Mouse (Mus musculus) A20 (cell line): ENCODE measurements around the gene Necap1.
A peak's percentile ranks its signal among the peaks of the same experiment; 100 is the strongest.

Experiments
- DNase-seq: peaks from one replicate; pipeline ENCODE4 v3.0.0-alpha.2; 2011; ENCODE audit warnings: low read depth, low spot score

Necap1 gene

GRCm38 (mm10) chr6:122873871-122874719, at the start of gene Necap1:
TSS of gene Necap1 (plus strand) at chr6:122874474.
- peak; percentile 96 for DNase-seq

- DNase-seq = no peak
Observed at GRCm38 (mm10) chr6:122825166-122825565, 49.1 kb upstream of the Necap1 start.

DNA sequence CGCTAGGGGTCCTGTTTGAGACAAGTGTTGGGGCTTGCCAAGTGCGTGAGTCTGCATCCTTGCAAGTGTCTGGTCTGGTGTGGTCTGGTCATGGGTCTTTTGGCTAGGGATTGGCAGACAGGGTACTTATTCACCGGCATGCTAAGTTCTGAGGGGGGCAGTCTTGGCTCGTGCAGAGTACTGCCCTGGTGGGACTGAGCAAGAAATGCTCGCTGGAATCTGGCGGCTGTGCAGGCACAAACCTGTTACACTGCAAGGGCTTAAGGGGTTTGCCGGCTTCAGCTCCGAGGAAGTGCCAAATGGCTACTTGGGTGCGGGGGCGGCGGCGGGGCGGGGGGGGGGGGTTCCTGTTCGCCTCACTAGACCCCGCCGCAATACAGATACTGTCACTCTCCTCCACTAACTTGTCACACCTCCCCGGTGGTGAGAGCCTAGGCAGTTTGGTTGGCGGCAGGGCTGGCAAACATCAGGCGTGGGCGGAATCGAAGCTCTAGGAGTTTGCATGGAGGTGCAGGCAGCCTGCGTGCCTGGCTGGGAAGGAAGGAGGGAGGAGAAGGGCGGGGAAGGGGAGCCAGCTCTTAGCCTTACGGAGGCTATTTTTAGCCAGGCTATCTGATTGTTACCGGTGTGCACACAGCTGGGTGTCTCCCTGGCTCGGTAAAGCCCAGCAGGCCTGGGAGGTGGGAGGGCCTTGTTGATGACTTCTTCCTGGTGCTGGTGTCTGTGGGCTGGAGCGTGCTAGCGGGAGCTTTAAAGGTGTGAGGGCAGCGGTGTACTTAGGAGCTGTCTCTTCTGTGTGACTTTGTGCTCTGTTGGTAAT, 48.1 kb upstream of the Necap1 start:
- DNase-seq = peak; percentile 81

- DNase-seq = peak; percentile 62
Observed at GRCm38 (mm10) chr6:122828086-122828485, 46.2 kb upstream of the Necap1 start.

GRCm38 (mm10) chr6:122832880-122833279, 41.4 kb upstream of the Necap1 start:
- no peak for DNase-seq

DNA sequence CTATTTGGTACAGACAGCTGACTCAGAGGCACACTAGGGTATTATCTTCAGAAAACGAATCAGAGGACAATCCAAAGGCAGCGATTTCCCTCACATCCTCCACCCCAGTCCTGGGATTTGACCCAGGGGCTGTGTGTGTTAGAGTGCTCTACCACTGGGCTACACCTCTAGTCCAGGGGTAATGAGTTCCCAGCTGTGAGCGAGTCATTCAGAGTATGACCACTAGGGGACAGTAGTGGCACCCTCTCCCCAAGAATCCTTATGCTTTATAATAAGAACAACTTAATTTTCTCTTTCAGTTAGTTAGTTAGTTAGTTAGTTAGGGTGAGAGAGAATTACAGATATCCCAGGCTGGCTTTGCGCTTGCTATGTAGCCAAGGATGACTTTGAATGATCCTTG, 39.9 kb upstream of the Necap1 start:
- peak; percentile 73 for DNase-seq

DNA sequence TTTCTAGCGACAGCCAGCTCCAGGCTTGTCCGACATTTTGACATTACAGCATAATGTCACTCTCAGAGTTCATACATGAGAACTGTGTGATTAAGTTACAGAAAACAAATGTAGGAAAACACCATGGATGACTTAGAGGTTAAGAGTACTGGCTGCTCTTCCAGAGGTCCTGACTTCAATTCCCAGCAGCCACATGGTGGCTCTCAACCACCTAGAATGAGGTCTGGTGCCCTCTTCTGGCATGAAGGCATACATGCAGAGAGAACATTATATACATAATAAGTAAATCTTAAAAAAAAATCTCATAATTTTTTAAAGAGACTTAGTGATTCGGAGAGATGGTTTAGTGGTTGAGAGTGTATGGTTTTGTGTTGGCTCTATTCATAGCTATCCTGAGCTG, 37.3 kb upstream of the Necap1 start:
- no peak for DNase-seq

DNA sequence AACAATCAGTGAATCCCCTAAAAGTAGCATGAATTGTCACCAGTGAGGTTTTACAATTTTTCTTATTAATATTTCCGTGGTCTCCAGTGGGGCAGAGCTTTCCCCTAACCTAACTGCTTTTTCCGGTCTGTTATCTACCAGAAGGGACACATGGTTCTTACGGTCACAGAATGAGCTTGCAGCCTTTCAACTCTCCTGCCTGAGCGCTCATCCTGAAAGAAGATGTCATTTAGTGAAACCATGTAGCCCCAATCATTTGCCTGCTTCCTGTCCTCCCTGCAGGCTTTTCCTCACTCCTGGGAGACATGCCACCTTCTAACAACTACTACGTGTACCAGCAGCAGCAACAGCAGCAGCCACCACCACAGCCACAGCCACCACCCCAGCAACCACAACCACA, 36.7 kb upstream of the Necap1 start:
- no peak for DNase-seq

GRCm38 (mm10) chr6:122843759-122844158, 30.5 kb upstream of the Necap1 start:
- DNase-seq = no peak

- no peak for DNase-seq
Observed at GRCm38 (mm10) chr6:122852696-122853095, 21.6 kb upstream of the Necap1 start.

GRCm38 (mm10) chr6:122854552-122854951, 19.7 kb upstream of the Necap1 start:
- DNase-seq = peak; percentile 87

DNA sequence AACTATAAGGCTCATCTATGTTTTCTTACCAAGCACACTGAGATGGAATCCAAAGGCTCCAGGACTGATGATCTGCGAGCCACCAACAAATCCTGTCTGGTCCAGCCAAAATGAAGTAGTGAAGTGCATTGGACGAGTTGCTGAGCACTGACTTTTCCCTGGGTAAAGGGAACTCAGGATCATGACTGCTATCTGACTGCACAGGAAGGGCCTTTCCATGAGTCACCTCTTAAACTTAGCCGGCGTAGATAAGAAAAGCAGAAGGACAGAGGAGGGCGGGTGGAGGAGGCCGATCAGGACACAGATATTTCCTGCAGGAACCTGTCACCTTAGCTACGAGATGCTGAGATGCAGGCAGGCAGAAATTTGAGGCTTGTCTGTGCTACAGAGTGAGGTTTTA, 18.3 kb upstream of the Necap1 start, which contains the start of gene C3ar1:
C3ar1 (minus strand) TSS at position 207 of the 400 bp plus-strand sequence.
- no peak for DNase-seq

- DNase-seq = peak; percentile 26
Observed at GRCm38 (mm10) chr6:122862434-122862833, 11.8 kb upstream of the Necap1 start.

- DNase-seq = no peak
Observed at GRCm38 (mm10) chr6:122862871-122863270, 11.4 kb upstream of the Necap1 start.

- DNase-seq = peak; percentile 47
Observed at GRCm38 (mm10) chr6:122867914-122868313, 6.4 kb upstream of the Necap1 start.

DNA sequence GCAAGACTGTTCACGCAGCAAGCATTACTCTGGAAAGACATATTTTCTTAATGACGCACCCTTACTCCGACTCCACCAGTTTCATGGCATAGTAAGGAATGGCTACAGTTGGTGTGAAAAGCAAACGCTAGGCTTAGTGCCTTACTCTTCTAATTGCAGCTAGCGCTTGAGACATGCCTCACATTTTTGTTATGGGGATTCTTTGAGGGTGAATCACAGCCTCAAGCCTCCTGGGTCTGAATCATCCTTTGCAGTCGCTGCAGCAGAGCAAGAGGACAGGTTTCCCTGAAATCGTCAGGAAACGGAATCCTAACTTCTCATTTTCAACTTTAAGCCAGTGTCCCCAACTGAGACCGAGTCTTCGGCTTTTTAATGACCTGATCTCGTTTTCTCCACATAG, 4.4 kb upstream of the Necap1 start:
- DNase-seq = no peak

DNA sequence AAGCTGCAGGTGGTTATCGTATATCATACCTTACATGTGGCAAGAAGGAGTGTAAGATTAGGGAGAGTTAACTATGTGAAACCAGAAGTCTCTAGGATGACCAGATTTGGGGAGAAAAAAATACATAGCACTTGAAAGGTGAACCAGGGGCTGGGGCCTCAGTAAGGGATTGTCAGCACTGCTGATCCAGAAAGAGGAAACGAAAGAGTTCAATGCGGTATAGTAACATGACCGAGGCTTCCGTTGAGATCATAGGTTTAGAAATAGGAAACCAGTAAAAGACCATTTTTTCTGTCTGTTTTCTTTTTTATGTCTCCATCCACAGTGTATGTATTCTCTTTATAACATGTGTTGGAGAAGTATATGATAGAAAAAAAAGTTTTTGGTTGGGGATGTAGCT, 1.5 kb upstream of the Necap1 start:
- DNase-seq = peak; percentile 90

DNA sequence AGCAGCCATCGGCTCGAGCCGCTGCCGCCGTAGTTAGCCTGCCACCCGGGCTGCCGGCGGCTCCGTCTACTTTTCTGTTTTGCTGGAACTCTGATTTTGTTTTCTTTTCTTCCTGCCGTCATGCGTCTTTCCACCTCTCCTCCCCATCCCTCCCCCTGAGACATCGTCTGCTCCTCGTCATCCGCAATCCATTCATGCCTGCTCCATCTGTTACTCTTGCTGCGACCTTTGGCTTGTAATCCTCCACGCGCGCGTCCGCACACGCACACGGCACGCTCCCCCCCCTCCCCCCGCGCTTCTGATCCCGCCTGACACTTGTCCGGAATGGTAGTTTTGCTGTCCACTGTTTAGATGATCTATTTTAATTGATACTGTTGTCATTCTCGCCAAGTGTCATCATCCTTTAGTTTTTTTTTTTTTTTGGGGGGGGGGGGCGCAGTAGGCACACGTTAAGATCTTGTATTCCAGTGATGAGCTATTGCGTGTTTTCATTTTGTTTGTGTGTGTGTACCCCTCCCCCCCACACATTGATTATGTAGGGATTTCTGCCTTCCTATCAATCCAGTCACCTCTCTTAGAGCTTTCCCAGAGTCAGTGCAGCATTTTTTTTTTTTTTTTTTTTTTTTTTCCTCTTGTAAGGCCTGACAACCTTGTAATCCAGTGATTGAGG, 581 bp downstream of the Necap1 start:
- no peak for DNase-seq

DNA sequence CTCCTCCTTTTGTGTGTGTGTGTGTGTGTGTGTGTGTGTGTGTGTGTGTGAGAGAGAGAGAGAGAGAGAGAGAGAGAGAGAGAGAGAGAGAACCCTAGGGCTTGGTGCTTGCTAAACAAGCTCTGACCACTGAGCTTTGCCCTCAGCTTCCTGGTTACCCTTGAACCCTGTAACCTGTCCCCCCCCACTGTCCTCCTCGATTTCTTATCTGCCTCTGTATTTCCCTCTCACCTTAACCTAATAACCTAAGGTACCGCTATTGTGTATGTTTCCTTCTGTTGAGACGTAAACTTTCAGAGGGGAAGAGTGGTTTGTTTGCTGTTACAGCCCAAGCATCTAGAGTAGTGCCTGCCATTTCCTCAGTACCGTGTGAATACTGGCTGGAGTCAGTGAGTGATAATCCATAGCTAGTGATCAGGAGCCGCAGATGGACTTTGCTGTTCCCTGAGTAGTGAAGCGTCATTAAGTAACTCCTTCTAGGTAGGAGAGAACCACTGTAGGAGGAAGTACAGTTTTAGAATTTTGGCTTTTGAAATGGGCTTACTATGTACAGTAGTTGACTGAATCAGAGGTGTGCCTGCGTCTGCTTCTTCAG, 5.0 kb downstream of the Necap1 start:
- DNase-seq = peak; percentile 31

- no peak for DNase-seq
Observed at GRCm38 (mm10) chr6:122879781-122880505, 5.7 kb downstream of the Necap1 start.

DNA sequence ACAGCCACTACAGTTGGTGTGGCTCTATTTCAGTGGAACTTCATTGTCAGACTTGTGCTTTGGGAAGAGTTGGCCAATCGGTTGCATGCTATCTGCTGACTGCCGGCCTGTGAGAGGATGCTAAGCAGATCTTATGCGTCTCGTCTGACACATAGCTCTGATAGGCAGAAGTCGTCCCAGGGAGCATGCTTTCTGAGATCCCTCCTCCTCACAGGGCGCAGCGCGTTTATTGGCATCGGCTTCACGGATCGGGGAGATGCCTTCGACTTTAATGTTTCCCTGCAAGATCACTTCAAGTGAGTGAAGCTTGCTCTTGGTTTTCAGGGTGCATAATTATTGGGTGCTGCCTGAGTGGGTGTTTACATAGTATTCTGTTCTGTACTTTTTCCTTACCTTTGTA, 7.0 kb downstream of the Necap1 start:
- no peak for DNase-seq
